Mouse (Mus musculus) erythroblast, embryonic 14.5 days (primary cell): ENCODE results near the gene Bmpr1b. TPM values are rescaled to one million over a fixed set of nuclear protein-coding genes. Genes with fewer than 3 reads are reported as not detected.
"Not testable (repeated sequence)": the region's sequence is repeated elsewhere in the genome, so short reads cannot be mapped to it uniquely, and the experiment has no call there.

Experiments used
- H3K27me3 ChIP-seq: 2 replicates; pipeline ENCODE4 v1.6.1; 2012; ENCODE audit warnings: inconsistent platforms; ENCODE audit not compliant: control insufficient read depth
- H3K36me3 ChIP-seq: 2 replicates; pipeline ENCODE4 v1.6.1; 2012; ENCODE audit warnings: mild to moderate bottlenecking, inconsistent platforms; ENCODE audit not compliant: control insufficient read depth
- H3K4me1 ChIP-seq: 2 replicates; pipeline ENCODE4 v1.6.1; 2012; ENCODE audit warnings: inconsistent platforms; ENCODE audit not compliant: control insufficient read depth
- H3K4me3 ChIP-seq: replicated peaks from 2 replicates; pipeline ENCODE3; 2012; ENCODE audit warnings: moderate library complexity, mild to moderate bottlenecking, inconsistent platforms
- H3K9me3 ChIP-seq: 2 replicates; pipeline ENCODE4 v1.6.1; 2012; ENCODE audit warnings: low read length, inconsistent platforms, mixed read lengths; ENCODE audit not compliant: control insufficient read depth
- GATA1 ChIP-seq: IDR thresholded peaks from 2 replicates; pipeline ENCODE4 v1.6.1; 2012; ENCODE audit warnings: low read length, inconsistent platforms, mixed read lengths
- TAL1 ChIP-seq: IDR thresholded peaks from 3 replicates; pipeline ENCODE4 v1.6.1; 2012; ENCODE audit warnings: low read length, inconsistent platforms, mixed read lengths
- polyA plus RNA-seq: library from polyadenylated mRNA; stranded (reverse); fragments of >175 nt; gene quantifications from 2 replicates; pipeline ENCODE4 v1.2.3, GENCODE M21; 2012

The Bmpr1b gene
- not detected in 2 replicates for polyA plus RNA-seq

GRCm38 (mm10) chr3:142168863-142169521, at the start of gene Bmpr1b:
TSS of gene Bmpr1b (minus strand) at chr3:142169425.
- Histone ChIP-seq H3K4me3 (no peak within 1 kb of the TSS), H3K9me3 (no peaks in the 10 kb centered on the region), H3K36me3 (no peaks in the 10 kb centered on the region), H3K4me1 (no peaks in the 10 kb centered on the region), H3K27me3 (peaks cover 23% of the 10 kb centered on the region)
- no peak for TF ChIP-seq GATA1
- TF ChIP-seq TAL1, result no peak

GRCm38 (mm10) chr3:142212821-142213220, 43.6 kb upstream of the Bmpr1b start:
- Histone ChIP-seq H3K27me3 (no peaks in the 10 kb centered on the region), H3K4me3 (no peak overlapping the region), H3K9me3 (no peaks in the 10 kb centered on the region), H3K36me3 (no peaks in the 10 kb centered on the region), H3K4me1 (no peaks in the 10 kb centered on the region)
- TF ChIP-seq TAL1, result no peak

GRCm38 (mm10) chr3:142212186-142212585, 43.0 kb upstream of the Bmpr1b start:
- no peaks in the 10 kb centered on the region for H3K27me3 ChIP-seq
- no peaks in the 10 kb centered on the region for H3K36me3 ChIP-seq
- no peak for TF ChIP-seq TAL1
- TF ChIP-seq GATA1, result no peak
- H3K4me1 ChIP-seq, result no peaks in the 10 kb centered on the region
- H3K9me3 ChIP-seq, result no peaks in the 10 kb centered on the region; the same call in 1 of the 2 replicates
- no peak overlapping the region for H3K4me3 ChIP-seq

GRCm38 (mm10) chr3:142209981-142210380, 40.8 kb upstream of the Bmpr1b start:
- no peak for TF ChIP-seq TAL1
- TF ChIP-seq GATA1, result no peak
- Histone ChIP-seq H3K4me3 (no peak overlapping the region), H3K4me1 (no peaks in the 10 kb centered on the region), H3K27me3 (no peaks in the 10 kb centered on the region), H3K9me3 (no peaks in the 10 kb centered on the region; the same call in 1 of the 2 replicates), H3K36me3 (no peaks in the 10 kb centered on the region)

GRCm38 (mm10) chr3:142209057-142209456, 39.8 kb upstream of the Bmpr1b start:
- Histone ChIP-seq H3K27me3 (no peaks in the 10 kb centered on the region), H3K4me3 (no peak overlapping the region), H3K4me1 (no peaks in the 10 kb centered on the region), H3K9me3 (no peaks in the 10 kb centered on the region; the same call in 1 of the 2 replicates), H3K36me3 (no peaks in the 10 kb centered on the region)
- TF ChIP-seq GATA1, result no peak
- no peak for TF ChIP-seq TAL1

GRCm38 (mm10) chr3:142207488-142207887, 38.3 kb upstream of the Bmpr1b start:
- no peaks in the 10 kb centered on the region for H3K4me1 ChIP-seq
- no peaks in the 10 kb centered on the region; the same call in 1 of the 2 replicates for H3K9me3 ChIP-seq
- no peaks in the 10 kb centered on the region for H3K36me3 ChIP-seq
- H3K27me3 ChIP-seq, result no peaks in the 10 kb centered on the region
- no peak overlapping the region for H3K4me3 ChIP-seq
- TF ChIP-seq TAL1 (no peak), GATA1 (no peak)

GRCm38 (mm10) chr3:142206316-142206715, 37.1 kb upstream of the Bmpr1b start:
- H3K4me3 ChIP-seq, result no peak overlapping the region
- no peaks in the 10 kb centered on the region for H3K27me3 ChIP-seq
- no peaks in the 10 kb centered on the region for H3K4me1 ChIP-seq
- TF ChIP-seq GATA1 (no peak), TAL1 (no peak)
- H3K9me3 ChIP-seq, result no peaks in the 10 kb centered on the region; the same call in 1 of the 2 replicates
- no peaks in the 10 kb centered on the region for H3K36me3 ChIP-seq

- Histone ChIP-seq H3K9me3 (peaks cover 20% of the 10 kb centered on the region), H3K36me3 (no peaks in the 10 kb centered on the region), H3K27me3 (no peaks in the 10 kb centered on the region), H3K4me1 (no peaks in the 10 kb centered on the region), H3K4me3 (no peak overlapping the region)
- TF ChIP-seq TAL1, result no peak
- no peak for TF ChIP-seq GATA1
Observed at GRCm38 (mm10) chr3:142196142-142196541, 26.9 kb upstream of the Bmpr1b start.

GRCm38 (mm10) chr3:142191627-142192026, 22.4 kb upstream of the Bmpr1b start:
- not testable (repeated sequence) for H3K27me3 ChIP-seq, H3K4me3 ChIP-seq, H3K9me3 ChIP-seq, H3K36me3 ChIP-seq, H3K4me1 ChIP-seq

- Histone ChIP-seq H3K36me3 (no peaks in the 10 kb centered on the region), H3K27me3 (no peaks in the 10 kb centered on the region), H3K9me3 (peaks cover 3% of the 10 kb centered on the region), H3K4me1 (no peaks in the 10 kb centered on the region), H3K4me3 (no peak overlapping the region)
- TF ChIP-seq GATA1 (no peak), TAL1 (no peak)
Observed at GRCm38 (mm10) chr3:142186551-142186950, 17.3 kb upstream of the Bmpr1b start.
